Mouse (Mus musculus) liver, adult (tissue): ENCODE measurements around the gene Gm43517.

Source experiments
- GATA4 ChIP-seq: IDR thresholded peaks from 2 replicates; pipeline ENCODE4 v1.6.1; 2014; ENCODE audit warnings: mild to moderate bottlenecking, low read length; ENCODE audit not compliant: insufficient replicate concordance

Gm43517 gene

DNA sequence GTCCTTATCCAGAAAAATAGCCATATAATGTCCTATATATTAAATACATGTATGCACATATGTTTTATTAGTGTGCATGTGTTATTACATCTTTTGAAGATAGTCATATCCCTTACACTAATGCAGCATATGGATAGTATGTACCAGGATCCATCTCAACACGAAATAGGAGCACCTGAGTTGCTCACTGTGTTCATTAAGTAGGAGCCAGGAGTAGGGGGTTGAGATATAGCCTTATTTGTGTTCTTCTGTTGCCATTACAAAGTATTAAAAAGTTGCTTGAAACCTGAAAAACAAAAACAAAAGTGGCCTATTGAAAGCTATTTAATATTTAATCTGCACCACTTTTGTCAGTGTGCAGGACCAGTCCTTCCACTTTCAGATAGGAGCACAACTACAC is 9.2 kb downstream of the Gm43517 start:
- no peak for TF ChIP-seq GATA4

GRCm38 (mm10) chr12:49394836-49395235 is 9.9 kb downstream of the Gm43517 start:
- no peak for TF ChIP-seq GATA4

DNA sequence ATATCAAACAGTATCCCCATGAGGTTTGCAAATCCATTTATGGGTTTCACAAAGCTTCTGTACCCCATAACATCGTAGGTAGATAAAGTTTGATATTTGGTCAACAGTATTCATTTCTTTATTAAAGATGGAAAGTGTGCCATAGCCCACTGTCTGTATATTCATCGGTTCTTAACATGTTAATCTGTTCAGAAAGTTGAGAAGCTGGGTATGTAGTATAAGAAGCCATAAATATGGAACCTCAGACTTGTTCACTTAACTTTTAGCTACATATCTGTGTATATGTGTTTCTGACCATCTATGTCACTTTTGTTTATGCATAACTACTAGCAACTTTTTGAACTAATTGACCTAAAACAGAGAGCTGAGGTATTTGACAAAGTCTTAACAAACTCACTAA is 11.0 kb downstream of the Gm43517 start:
- no peak for TF ChIP-seq GATA4

DNA sequence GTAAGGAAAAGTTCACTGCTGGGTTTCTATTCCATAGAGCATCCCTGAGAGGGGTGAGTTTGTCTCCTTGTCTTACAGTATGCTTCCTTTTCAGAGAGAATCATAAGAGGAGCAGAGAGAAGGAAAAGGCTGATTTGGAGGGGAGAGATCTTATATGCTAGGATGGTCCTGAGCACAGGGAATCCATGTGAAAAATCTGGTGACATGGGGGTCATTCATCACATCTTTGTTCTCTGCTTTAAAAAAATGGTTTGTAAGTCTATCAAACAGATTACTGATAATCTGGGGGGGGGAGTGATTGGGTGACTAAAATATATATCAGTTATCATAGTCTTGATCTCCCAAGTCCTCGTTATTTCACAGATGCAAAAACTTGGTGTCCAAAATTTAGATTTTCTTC is 11.8 kb downstream of the Gm43517 start:
- TF ChIP-seq GATA4: no peak

GRCm38 (mm10) chr12:49397443-49398162 is 12.6 kb downstream of the Gm43517 start:
- no peak for TF ChIP-seq GATA4

DNA sequence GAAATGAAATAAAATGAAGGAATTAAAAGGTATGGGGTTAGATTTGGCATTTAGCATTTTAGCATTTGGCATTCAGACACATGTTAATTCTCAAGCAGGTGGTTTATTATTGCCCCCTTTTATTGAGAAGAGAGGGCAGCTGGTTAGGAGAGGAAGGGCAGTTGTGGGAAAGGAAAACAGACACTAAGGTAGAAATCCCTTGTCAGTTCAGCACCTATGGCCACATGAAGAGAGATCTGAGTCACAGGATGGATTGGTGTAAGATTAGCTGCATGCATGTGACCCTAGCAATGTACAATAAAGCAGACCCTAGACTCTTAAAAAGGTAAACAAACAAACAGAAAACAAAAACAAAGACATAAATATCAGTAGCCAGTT is 13.2 kb downstream of the Gm43517 start:
- no peak for TF ChIP-seq GATA4

- no peak for TF ChIP-seq GATA4
These were observed 13.7 kb downstream of the Gm43517 start for GRCm38 (mm10) chr12:49398636-49399035.

- no peak for TF ChIP-seq GATA4
These were observed 14.6 kb downstream of the Gm43517 start for GRCm38 (mm10) chr12:49399611-49400010.

GRCm38 (mm10) chr12:49400036-49400852 is 15.3 kb downstream of the Gm43517 start:
- TF ChIP-seq GATA4: no peak

GRCm38 (mm10) chr12:49400853-49401118 is 15.8 kb downstream of the Gm43517 start:
- TF ChIP-seq GATA4: no peak

GRCm38 (mm10) chr12:49401119-49401795 is 16.3 kb downstream of the Gm43517 start:
- no peak for TF ChIP-seq GATA4

DNA sequence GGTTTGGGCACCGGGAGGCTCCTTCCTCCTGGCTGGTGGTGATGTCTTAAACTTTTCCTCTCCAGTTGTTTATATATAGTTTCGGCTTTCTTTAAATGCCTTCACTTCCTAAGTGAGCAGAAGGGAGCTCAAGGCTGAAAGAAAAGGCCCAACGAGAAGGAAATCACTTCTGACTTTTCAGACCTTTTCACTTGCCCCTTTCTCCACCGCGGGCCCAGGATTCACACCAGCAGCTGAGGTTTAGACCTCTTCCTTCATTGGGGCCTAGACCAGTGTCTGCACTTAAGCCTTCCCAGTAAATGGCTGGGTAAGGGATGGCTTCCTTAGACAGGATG is 16.8 kb downstream of the Gm43517 start:
- no peak for TF ChIP-seq GATA4

- TF ChIP-seq GATA4: no peak
These were observed 24.9 kb downstream of the Gm43517 start for GRCm38 (mm10) chr12:49409833-49410232.

GRCm38 (mm10) chr12:49417963-49418362 is 33.0 kb downstream of the Gm43517 start:
- no peak for TF ChIP-seq GATA4
